Mouse (Mus musculus): ENCODE data around the gene Cnot10. TPM values are rescaled to one million over a fixed set of nuclear protein-coding genes. Genes with fewer than 3 reads are reported as not detected.

Gene Cnot10
- polyA plus RNA-seq, 1 experiment from 2014 or later = 56.8 TPM

DNA sequence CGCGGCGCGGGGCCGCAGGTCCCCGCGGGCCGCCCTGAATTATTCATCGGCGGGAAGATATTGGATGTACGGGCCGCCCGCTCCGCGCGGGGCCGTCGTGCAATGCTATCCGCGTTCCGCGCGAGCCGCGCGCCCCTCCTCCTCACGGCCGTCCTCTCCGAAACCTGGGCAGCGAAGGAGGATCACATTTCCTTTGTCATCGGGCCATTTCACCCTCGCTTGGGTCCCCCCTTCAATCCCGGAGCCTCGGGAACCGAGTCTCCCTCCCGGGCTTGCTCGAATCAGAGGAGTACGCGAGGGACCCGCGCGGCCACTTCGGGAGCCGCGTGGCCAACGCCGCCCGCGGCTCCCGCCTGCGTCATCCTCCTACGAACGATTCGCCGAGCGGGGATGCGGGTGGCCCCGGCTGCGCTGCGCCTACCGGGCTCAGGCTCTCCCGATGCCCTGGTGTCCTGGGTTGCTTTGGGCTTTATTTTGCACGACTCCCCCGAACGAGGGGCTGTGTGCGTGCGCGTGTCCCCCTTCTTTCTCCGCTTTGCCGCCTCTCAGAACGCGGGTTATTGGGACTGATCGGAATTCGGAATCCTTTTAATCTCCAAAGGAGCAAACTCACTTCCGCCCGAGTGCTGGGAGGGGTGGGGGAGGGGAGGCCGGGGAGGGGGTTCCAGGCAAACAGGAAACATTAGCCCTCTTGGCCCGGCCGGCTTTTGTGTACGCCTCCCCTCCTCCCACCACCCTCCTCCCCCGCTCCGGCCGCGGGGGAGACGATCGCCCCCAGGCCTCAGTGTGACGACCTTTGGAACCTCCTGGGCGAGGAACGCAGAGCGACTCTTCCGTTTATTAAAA lies 76.0 kb downstream of the Cnot10 start, which contains the start of gene Trim71:
Gene Trim71, minus strand, starts transcription at position 609 of the 846 bp plus-strand sequence.
- H3K4me2 ChIP-seq = peak within 1 kb of the TSS; percentile 83
- H3K36me3 ChIP-seq (ENCODE audit: poor library complexity, severe bottlenecking) = no peaks in the 10 kb centered on the region
- peak within 1 kb of the TSS; percentile 63 for H3K9ac ChIP-seq
- H3K9me3 ChIP-seq (replicated peaks) = no peaks in the 10 kb centered on the region
- H3K27me3 ChIP-seq = peaks cover 68% of the 10 kb centered on the region
- H3K4me3 ChIP-seq = peak within 1 kb of the TSS; percentile 55
- 0 out of 2 replicates have a peak within 1 kb of the TSS, but pooled peaks have one; percentile 10 for H3K27ac ChIP-seq
- ATAC-seq = peak; percentile 60
- peaks cover 40% of the 10 kb centered on the region for H3K4me1 ChIP-seq
- WGBS = under 1% methylated on average over 90 of the region's 91 CpGs

DNA sequence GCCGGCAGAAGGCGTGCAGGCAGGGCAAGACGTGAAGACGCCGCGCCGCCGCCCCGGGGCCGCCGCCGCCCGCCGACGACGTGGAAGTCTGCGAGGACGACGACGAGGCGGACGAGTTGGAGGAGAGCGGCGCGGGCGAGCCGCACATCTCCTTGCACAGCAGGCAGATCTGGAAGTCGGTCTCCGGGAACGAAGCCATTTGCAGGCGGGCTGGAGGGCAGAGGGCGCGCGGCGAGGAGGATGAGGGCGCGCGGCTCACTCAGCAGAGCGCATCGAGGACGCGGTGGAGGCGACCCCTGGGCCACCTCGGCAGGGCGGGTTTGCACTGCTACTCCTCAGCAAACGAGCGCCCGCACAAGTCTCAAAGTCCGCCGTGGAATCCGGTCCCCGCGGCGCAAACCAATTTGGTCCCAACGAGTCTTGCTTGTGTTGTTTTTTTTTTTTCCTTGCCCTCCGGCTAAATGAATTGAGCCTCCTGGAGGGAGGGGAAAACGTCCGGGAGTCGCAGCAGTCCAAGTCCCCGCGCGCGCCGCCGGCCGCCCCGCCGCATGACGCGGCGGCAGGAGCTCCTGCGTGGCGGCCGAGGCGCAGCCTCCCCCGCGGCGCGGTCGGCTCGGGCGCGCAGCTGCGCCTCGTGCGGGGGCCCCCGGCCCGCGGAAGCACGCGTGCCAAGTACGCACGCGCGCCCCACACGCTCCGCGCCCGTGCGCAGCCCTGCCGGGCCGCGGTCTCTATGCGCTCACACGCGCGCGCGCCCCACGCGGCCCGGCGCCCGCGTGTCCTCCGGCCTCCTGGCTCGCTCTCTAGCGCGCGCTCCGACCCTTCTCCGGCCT lies 76.8 kb downstream of the Cnot10 start:
- Histone ChIP-seq H3K27me3 (peaks cover 76% of the 10 kb centered on the region), H3K9ac (peak overlapping the region; percentile 63), H3K4me1 (peaks cover 40% of the 10 kb centered on the region), H3K4me2 (peak overlapping the region; percentile 83), H3K4me3 (peak overlapping the region; percentile 55), H3K27ac (no peak overlapping the region), H3K36me3 (ENCODE audit: poor library complexity, severe bottlenecking) (no peaks in the 10 kb centered on the region), H3K9me3 (replicated peaks) (no peaks in the 10 kb centered on the region)
- WGBS = under 1% methylated on average over 96 of the region's 122 CpGs
- ATAC-seq = peak; percentile 62

DNA sequence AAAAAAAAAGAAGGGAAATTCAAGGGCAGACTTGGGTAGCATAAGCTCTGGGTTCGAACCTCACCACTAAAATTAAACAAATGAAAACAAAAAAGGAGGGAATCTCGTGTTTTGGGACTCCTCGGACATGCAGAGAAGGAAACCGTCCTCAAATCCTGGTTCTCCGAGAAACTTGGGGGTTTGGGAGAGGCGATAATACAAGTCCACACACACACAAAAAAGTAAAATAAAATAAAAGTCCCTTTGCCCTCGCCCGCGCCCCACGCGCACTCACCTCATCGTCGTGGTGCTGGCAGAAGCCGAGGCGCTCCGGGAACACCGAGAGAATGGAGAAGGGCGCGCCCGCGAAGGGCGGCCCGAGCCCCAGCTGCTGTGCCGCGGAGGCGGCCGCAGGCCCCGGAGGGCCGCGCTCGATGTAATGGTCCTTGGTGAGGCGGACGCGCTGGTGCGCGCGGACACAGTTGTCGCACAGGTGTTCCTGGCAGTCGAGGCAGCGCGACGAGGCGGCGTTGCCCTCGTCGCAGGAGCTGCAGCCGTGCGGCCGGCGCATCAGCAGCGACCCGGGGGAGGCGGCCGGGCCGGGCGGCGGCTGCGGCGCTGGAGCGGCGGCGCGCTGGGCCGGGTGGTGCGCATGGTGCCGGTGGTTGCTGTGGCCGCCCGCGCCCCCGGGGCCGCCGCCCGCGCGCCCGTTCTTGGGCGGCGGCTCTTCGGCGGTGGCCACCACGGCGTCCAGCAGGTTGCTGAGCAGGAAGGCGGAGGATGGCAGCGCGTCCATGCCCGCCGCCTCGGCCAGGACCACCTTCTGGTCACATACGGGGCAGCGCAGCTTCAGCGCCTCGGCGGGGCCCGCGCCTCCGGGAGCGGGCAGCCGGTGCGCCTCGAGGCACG lies 77.7 kb downstream of the Cnot10 start:
- ATAC-seq = peak; percentile 36; the same call in 1 of the 2 replicates
- Histone ChIP-seq H3K27me3 (peaks cover 82% of the 10 kb centered on the region), H3K4me3 (peak overlapping the region; percentile 55), H3K27ac (no peak overlapping the region), H3K4me2 (peak overlapping the region; percentile 83), H3K9ac (no peak overlapping the region; the same call in 1 of the 2 replicates), H3K36me3 (ENCODE audit: poor library complexity, severe bottlenecking) (no peaks in the 10 kb centered on the region), H3K9me3 (replicated peaks) (no peaks in the 10 kb centered on the region), H3K4me1 (peaks cover 40% of the 10 kb centered on the region)
- WGBS = under 1% methylated on average over 58 of the region's 101 CpGs

DNA sequence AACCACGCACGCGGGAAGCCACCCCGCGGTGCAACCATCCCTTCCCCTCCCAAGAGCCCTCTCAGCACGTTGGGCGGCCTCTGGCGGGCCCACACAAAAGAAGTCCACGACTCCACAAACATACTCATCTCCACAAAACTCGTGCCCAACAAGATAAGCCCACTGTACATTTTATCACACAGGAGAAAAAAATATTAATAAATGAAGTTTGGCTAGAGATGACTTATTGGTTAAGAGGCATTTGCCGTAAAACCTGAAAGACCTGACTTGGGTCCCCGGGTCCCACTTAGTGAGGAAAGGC lies 78.4 kb downstream of the Cnot10 start:
- H3K4me1 ChIP-seq = peaks cover 40% of the 10 kb centered on the region
- peaks cover 87% of the 10 kb centered on the region for H3K27me3 ChIP-seq
- no peaks in the 10 kb centered on the region for H3K9me3 ChIP-seq (replicated peaks)
- H3K9ac ChIP-seq = no peak overlapping the region
- WGBS = 2% methylated on average over 12 of the region's 12 CpGs
- no peak overlapping the region for H3K27ac ChIP-seq
- H3K4me2 ChIP-seq = peak overlapping the region; percentile 83
- no peak for ATAC-seq
- no peaks in the 10 kb centered on the region for H3K36me3 ChIP-seq (ENCODE audit: poor library complexity, severe bottlenecking)
- H3K4me3 ChIP-seq = peak overlapping the region; percentile 22; the same call in 1 of the 2 replicates

DNA sequence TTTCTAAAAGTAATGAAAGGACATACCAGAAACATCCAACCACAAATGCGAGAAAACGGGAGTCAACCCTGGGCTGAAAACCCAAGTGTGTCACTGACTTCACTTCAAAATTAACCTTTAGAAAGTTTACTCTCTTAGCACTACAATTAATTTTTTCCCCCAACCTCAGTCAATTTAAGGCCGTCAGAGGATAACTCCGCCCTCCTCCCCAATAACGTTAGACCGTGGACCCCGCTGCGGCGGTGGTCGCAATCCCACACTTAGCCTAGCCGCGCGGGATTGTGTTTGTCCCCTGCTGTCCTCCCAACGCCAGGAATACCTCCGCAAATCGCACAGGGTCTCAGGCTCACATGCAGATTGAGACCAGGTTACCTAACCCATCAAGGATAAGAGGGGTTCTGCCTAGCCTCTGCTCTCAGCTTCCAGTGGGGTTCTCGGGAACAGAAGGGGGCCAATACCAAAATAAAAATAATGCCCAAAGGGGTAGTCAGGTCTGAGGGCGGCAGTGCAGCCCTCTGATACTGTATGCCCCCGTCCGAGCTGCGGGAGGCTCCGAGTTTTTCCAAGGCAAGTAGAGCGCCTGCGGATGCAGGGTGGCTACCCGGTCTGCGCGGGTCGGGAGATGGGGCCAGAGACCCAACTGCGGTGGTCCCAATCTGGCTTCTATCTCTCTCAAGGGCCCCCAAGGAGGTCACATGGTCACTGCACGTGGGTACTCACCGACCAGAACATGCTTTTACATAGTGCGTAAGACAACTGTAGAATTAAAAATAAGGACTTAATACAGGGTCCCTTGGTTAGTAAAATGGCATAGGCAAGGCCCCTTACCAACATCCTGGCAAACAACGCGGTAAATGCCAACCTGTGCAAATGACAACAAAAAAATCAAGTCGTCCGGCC lies 79.0 kb downstream of the Cnot10 start:
- H3K4me1 ChIP-seq = peaks cover 40% of the 10 kb centered on the region
- no peaks in the 10 kb centered on the region for H3K9me3 ChIP-seq (replicated peaks)
- H3K4me2 ChIP-seq = peak overlapping the region; percentile 83
- ATAC-seq = no peak
- H3K36me3 ChIP-seq (ENCODE audit: poor library complexity, severe bottlenecking) = no peaks in the 10 kb centered on the region
- H3K27me3 ChIP-seq = peaks cover 93% of the 10 kb centered on the region
- whole genome bisulfite sequencing = 1% methylated on average over 36 of the region's 36 CpGs
- H3K4me3 ChIP-seq = peak overlapping the region; percentile 22; the same call in 1 of the 2 replicates
- no peak overlapping the region for H3K27ac ChIP-seq
- H3K9ac ChIP-seq = no peak overlapping the region

DNA sequence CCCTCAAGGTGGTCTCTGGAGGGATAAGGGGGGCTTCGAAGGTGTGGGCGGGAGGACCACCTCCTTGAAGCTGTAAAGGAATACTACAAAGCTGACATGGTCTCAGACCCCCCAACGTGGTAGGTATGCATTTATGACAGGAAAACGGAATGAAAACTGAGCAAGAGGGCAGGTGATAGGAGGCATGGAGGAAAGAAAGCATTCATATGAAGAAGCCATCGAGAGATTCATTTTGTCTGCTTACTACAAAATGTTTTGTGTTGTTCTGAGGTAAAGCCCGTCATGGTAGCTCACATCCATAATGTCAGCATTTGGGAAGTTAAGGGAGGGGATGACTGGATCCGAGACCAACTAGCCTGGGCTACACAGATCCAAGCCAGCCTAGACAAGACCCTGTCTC lies 79.8 kb downstream of the Cnot10 start:
- Histone ChIP-seq H3K36me3 (ENCODE audit: poor library complexity, severe bottlenecking) (no peaks in the 10 kb centered on the region), H3K4me1 (peaks cover 40% of the 10 kb centered on the region), H3K4me2 (no peak overlapping the region), H3K9me3 (replicated peaks) (no peaks in the 10 kb centered on the region), H3K4me3 (no peak overlapping the region), H3K27me3 (peaks cover 87% of the 10 kb centered on the region), H3K9ac (no peak overlapping the region), H3K27ac (no peak overlapping the region)
- WGBS = 10% methylated on average over 7 of the region's 7 CpGs
- ATAC-seq = no peak

DNA sequence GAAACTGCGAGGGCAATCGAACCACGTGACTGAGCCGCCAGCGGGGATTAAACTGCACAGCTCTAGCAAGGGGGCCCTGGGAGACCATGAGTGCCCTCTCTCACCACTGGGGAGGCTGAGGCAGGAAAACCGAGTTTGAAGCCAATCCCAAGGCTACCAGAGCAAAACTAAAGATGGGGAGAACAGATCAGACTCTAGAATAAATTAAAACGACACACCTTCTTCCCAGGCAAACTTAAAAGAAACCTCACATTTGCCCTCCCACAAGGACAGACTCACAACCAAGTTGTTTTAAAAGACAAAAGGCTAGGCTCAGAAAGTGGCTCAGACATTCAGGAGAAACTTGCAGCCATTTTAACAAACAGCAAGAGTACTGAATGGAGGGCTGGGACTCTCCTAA lies 82.9 kb downstream of the Cnot10 start:
- no peaks in the 10 kb centered on the region for H3K9me3 ChIP-seq (replicated peaks)
- no peak overlapping the region for H3K27ac ChIP-seq
- WGBS = 24% methylated on average over 7 of the region's 7 CpGs
- H3K4me2 ChIP-seq = no peak overlapping the region
- no peak overlapping the region for H3K9ac ChIP-seq
- peaks cover 59% of the 10 kb centered on the region for H3K27me3 ChIP-seq
- no peak for ATAC-seq
- no peaks in the 10 kb centered on the region for H3K36me3 ChIP-seq (ENCODE audit: poor library complexity, severe bottlenecking)
- H3K4me1 ChIP-seq = peaks cover 26% of the 10 kb centered on the region
- no peak overlapping the region for H3K4me3 ChIP-seq

DNA sequence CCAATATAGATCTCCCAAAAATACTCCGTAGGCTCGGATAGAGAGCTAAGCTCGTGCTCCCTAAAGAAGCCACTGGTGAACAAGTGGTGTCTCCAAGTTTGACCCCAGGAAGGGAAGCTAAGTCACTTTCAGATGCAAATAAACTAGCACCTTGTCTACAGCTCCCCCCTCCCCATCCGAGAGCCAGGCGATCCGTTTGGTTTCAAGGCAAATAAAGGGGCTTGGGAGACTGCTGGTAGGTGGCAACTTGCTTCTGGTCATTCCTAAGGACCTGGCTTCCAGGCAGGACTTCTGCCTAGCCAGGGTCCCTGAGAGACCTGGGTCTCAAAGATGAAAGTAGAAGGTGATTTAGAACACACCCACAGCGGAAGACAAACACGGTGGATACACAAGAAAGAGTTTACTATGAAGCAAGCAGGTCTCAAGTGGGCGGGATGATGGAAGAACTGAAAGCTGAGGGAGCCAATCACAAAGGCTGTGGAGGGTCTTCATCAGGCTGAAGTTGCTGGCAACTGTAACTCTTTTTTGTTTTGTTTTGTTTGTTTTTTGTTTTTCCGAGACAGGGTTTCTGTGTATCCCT lies 83.6 kb downstream of the Cnot10 start:
- peaks cover 19% of the 10 kb centered on the region for H3K4me1 ChIP-seq
- no peak overlapping the region for H3K4me3 ChIP-seq
- no peaks in the 10 kb centered on the region for H3K36me3 ChIP-seq (ENCODE audit: poor library complexity, severe bottlenecking)
- ATAC-seq = no peak
- no peaks in the 10 kb centered on the region for H3K9me3 ChIP-seq (replicated peaks)
- WGBS = 40% methylated on average over 10 of the region's 10 CpGs
- no peak overlapping the region for H3K9ac ChIP-seq
- H3K27me3 ChIP-seq = peaks cover 55% of the 10 kb centered on the region
- no peak overlapping the region for H3K27ac ChIP-seq
- no peak overlapping the region for H3K4me2 ChIP-seq

DNA sequence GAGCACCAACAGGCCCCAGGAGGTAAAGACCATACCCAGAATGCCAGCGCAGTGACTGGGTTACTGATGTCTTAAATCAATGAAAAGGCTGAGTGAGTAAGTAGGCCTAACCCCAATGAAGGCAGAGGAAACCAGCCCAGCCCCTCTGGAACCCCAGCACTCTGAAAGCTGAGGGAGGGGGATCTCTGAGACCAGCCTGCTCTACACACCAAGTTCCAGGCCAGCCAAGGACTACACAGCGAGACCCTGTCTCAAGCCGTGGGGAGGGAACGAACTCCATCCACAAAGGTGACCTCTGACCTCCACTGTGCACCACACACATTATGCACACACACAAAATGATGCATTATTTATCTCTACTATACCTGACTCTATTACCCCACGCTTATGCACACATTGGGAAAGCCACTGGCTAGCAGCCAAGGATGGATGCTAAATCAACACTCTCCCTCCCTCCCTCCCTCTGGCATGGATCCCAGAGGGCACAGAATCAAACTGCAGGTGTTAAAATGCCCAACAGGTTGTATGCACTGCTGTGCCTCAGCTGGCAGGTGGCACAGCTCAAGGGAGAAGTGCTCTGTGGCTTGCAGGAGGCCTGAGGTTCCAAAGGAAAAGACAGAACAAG lies 85.5 kb downstream of the Cnot10 start:
- 55% methylated on average over 5 of the region's 5 CpGs for WGBS
- H3K4me2 ChIP-seq = no peak overlapping the region
- no peak overlapping the region for H3K9ac ChIP-seq
- peak; percentile 59; the same call in 1 of the 2 replicates for ATAC-seq
- H3K36me3 ChIP-seq (ENCODE audit: poor library complexity, severe bottlenecking) = no peaks in the 10 kb centered on the region
- peaks cover 48% of the 10 kb centered on the region for H3K27me3 ChIP-seq
- H3K4me1 ChIP-seq = peaks cover 16% of the 10 kb centered on the region
- no peak overlapping the region for H3K4me3 ChIP-seq
- no peaks in the 10 kb centered on the region for H3K9me3 ChIP-seq (replicated peaks)
- H3K27ac ChIP-seq = no peak overlapping the region

DNA sequence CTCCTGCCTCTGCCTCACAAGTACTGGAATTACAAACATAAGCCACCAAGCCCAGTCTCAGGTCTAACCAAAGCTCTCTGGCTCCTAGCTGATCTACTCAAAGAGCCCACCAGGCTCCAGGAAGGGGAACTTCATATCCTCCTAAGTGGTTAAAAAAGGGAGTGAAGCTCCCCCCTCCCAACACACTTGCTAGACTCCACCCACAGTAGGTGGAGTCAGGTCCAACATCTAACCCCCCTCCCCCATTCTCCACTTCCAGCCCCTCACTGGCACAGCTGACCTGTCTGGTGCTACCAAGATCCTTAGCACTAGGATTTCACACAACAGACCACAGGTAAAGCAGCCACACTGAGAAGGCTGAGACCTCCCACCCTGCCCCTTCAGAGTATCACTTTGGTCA lies 86.2 kb downstream of the Cnot10 start:
- no peak for ATAC-seq
- Histone ChIP-seq H3K36me3 (ENCODE audit: poor library complexity, severe bottlenecking) (no peaks in the 10 kb centered on the region), H3K4me1 (peaks cover 23% of the 10 kb centered on the region), H3K4me3 (no peak overlapping the region), H3K4me2 (no peak overlapping the region), H3K27me3 (peaks cover 47% of the 10 kb centered on the region), H3K9ac (no peak overlapping the region), H3K9me3 (replicated peaks) (no peaks in the 10 kb centered on the region), H3K27ac (no peak overlapping the region)
